Mouse (Mus musculus) erythroblast, embryonic 14.5 days (primary cell): ENCODE data around the gene Serpina3c.

Experiments
- GATA1 ChIP-seq: IDR thresholded peaks from 2 replicates; pipeline ENCODE4 v1.6.1; 2012; ENCODE audit warnings: low read length, inconsistent platforms, mixed read lengths
- TAL1 ChIP-seq: IDR thresholded peaks from 3 replicates; pipeline ENCODE4 v1.6.1; 2012; ENCODE audit warnings: low read length, inconsistent platforms, mixed read lengths

DNA sequence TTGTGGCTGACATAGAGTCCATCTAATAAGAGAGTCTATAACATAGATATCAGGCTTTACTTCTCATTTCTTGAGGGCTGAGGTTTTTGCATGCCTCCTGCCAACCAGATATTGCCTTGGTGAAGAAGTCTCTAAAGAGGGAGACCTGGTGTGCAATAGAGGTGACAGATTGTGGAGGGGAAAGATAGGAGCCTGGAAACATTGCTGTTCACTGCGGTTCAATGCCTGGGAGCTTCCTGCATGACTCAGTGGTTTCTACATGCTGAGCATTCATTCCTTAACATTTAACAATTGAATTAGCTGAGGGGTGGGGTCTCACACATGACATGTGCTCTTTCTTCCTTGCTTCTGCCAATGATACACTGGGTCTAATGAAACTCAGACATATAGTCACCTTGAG, 30.6 kb downstream of the Serpina3c start:
- no peak for TF ChIP-seq TAL1
- no peak for TF ChIP-seq GATA1
